Mouse (Mus musculus): Measurements from ENCODE around the gene Tbc1d5.

GRCm38 (mm10) chr17:50735955-50736533 lies 443.1 kb downstream of the Tbc1d5 start:
- TF ChIP-seq MYC (IDR thresholded peaks at IDR 0.05; ENCODE audit: low read depth, low read length) (no peak), GABPA (IDR thresholded peaks at IDR 0.05; ENCODE audit: insufficient replicate concordance, low read depth, low read length) (no peak), E2F4 (IDR thresholded peaks at IDR 0.05; ENCODE audit: insufficient replicate concordance, low read depth, low read length) (no peak), EP300 (IDR thresholded peaks at IDR 0.05; ENCODE audit: low read length) (no peak), ZC3H11A (IDR thresholded peaks at IDR 0.05; ENCODE audit: low read depth, low read length) (no peak), MEF2A (IDR thresholded peaks at IDR 0.05; ENCODE audit: borderline replicate concordance, low read depth, low read length) (no peak)
